Mouse (Mus musculus) forebrain, embryonic 16.5 days (tissue): ENCODE data around the gene Thada. TPM values are rescaled to one million over a fixed set of nuclear protein-coding genes. Genes with fewer than 3 reads are reported as not detected.
A peak's percentile ranks its signal among the peaks of the same experiment; 100 is the strongest.

Experiments used
- ATAC-seq: fragments of 200-750 bp; cut with Nextera tagmentation; 2 replicates; pipeline ENCODE4 v1.8.0; 2017; ENCODE audit warnings: mild to moderate bottlenecking, moderate library complexity
- H3K27ac ChIP-seq: fragments of 300-500 bp; sonication (generic); 2 replicates; pipeline ENCODE4 v1.5.1; 2014; ENCODE audit warnings: low read length, control low read depth
- H3K27me3 ChIP-seq: fragments of 300-500 bp; sonication (generic); replicated peaks from 2 replicates; pipeline ENCODE4 v1.6.1; 2014; ENCODE audit warnings: low read length; ENCODE audit not compliant: control insufficient read depth, insufficient read depth
- H3K36me3 ChIP-seq: fragments of 300-500 bp; sonication (generic); 2 replicates; pipeline ENCODE4 v1.6.1; 2014; ENCODE audit not compliant: control insufficient read depth, insufficient read depth
- H3K4me1 ChIP-seq: fragments of 300-500 bp; sonication (generic); replicated peaks from 2 replicates; pipeline ENCODE4 v1.6.1; 2014; ENCODE audit warnings: low read length; ENCODE audit not compliant: control insufficient read depth, insufficient read depth
- H3K4me2 ChIP-seq: fragments of 300-500 bp; sonication (generic); 2 replicates; pipeline ENCODE4 v1.6.1; 2014; ENCODE audit warnings: mild to moderate bottlenecking, low read length, control low read depth
- H3K4me3 ChIP-seq: fragments of 300-500 bp; sonication (generic); replicated peaks from 2 replicates; pipeline ENCODE4 v1.5.1; 2014; ENCODE audit warnings: mild to moderate bottlenecking, low read length, control low read depth
- H3K9ac ChIP-seq: fragments of 300-500 bp; sonication (generic); replicated peaks from 2 replicates; pipeline ENCODE4 v1.6.1; 2014; ENCODE audit warnings: low read depth, low read length, control low read depth
- H3K9me3 ChIP-seq: fragments of 300-500 bp; sonication (generic); 2 replicates; pipeline ENCODE4 v1.6.1; 2016; ENCODE audit warnings: low read length; ENCODE audit not compliant: control insufficient read depth
- WGBS: fragments of 180-500 bp; shearing (Covaris S2); extraction: QIAGEN DNeasy Blood & Tissue Kit; methylation state at CpG from one replicate; pipeline ENCODE4 v1.1.7; 2014; 5-methylcytosine and 5-hydroxymethylcytosine counted together
- polyA plus RNA-seq: library from polyadenylated mRNA; unstranded; fragments of >200 nt; fragmentation: Nextera tagmentation; extraction: Ambion mirVana; gene quantifications from 2 replicates; pipeline ENCODE4 v1.2.1, GENCODE M21; 2015

Thada gene
- polyA plus RNA-seq, 1 experiment from 2014 or later, result 6.6 TPM

- H3K36me3 ChIP-seq, result no peaks in the 10 kb centered on the region
- ATAC-seq, result peak; percentile 67
- H3K4me1 ChIP-seq, result peaks cover 9% of the 10 kb centered on the region
- H3K27me3 ChIP-seq, result no peaks in the 10 kb centered on the region
- 13% methylated on average over 3 of the region's 3 CpGs for WGBS
- no peak overlapping the region for H3K27ac ChIP-seq
- no peak overlapping the region for H3K4me2 ChIP-seq
- H3K4me3 ChIP-seq, result no peak overlapping the region
- H3K9ac ChIP-seq, result no peak overlapping the region
- no peaks in the 10 kb centered on the region for H3K9me3 ChIP-seq
Measured at GRCm38 (mm10) chr17:84351276-84351675, 114.7 kb downstream of the Thada start.

- H3K36me3 ChIP-seq, result no peaks in the 10 kb centered on the region
- no peak for ATAC-seq
- H3K27me3 ChIP-seq, result no peaks in the 10 kb centered on the region
- peaks cover 8% of the 10 kb centered on the region for H3K4me1 ChIP-seq
- no peak overlapping the region for H3K4me2 ChIP-seq
- 92% methylated on average over 3 of the region's 3 CpGs for WGBS
- H3K4me3 ChIP-seq, result no peak overlapping the region
- no peak overlapping the region for H3K27ac ChIP-seq
- H3K9me3 ChIP-seq, result no peaks in the 10 kb centered on the region
- H3K9ac ChIP-seq, result no peak overlapping the region
Measured at GRCm38 (mm10) chr17:84348865-84349264, 117.1 kb downstream of the Thada start.

GRCm38 (mm10) chr17:84342299-84342817 is 123.6 kb downstream of the Thada start:
- WGBS, result 31% methylated on average over 6 of the region's 6 CpGs
- Histone ChIP-seq H3K36me3 (no peaks in the 10 kb centered on the region), H3K4me2 (no peak overlapping the region), H3K9ac (no peak overlapping the region), H3K4me3 (no peak overlapping the region), H3K9me3 (no peaks in the 10 kb centered on the region), H3K4me1 (no peaks in the 10 kb centered on the region), H3K27me3 (no peaks in the 10 kb centered on the region), H3K27ac (no peak overlapping the region)
- no peak for ATAC-seq

- no peak overlapping the region for H3K27ac ChIP-seq
- no peak overlapping the region for H3K4me3 ChIP-seq
- H3K4me2 ChIP-seq, result no peak overlapping the region
- no peaks in the 10 kb centered on the region for H3K9me3 ChIP-seq
- no peaks in the 10 kb centered on the region for H3K27me3 ChIP-seq
- no peaks in the 10 kb centered on the region for H3K4me1 ChIP-seq
- no peak overlapping the region for H3K9ac ChIP-seq
- 63% methylated on average over 2 of the region's 2 CpGs for whole genome bisulfite sequencing
- ATAC-seq, result no peak
- H3K36me3 ChIP-seq, result no peaks in the 10 kb centered on the region
Measured at GRCm38 (mm10) chr17:84341686-84342085, 124.3 kb downstream of the Thada start.

GRCm38 (mm10) chr17:84340574-84340973 is 125.4 kb downstream of the Thada start:
- Histone ChIP-seq H3K27me3 (no peaks in the 10 kb centered on the region), H3K9ac (no peak overlapping the region), H3K36me3 (no peaks in the 10 kb centered on the region), H3K27ac (no peak overlapping the region), H3K9me3 (no peaks in the 10 kb centered on the region), H3K4me1 (no peaks in the 10 kb centered on the region), H3K4me2 (no peak overlapping the region), H3K4me3 (no peak overlapping the region)
- WGBS, result 97% methylated on average over 3 of the region's 3 CpGs
- no peak for ATAC-seq

GRCm38 (mm10) chr17:84335996-84336395 is 130.0 kb downstream of the Thada start:
- Histone ChIP-seq H3K9ac (no peak overlapping the region), H3K27me3 (no peaks in the 10 kb centered on the region), H3K27ac (no peak overlapping the region), H3K36me3 (no peaks in the 10 kb centered on the region), H3K9me3 (no peaks in the 10 kb centered on the region), H3K4me1 (no peaks in the 10 kb centered on the region; the same call in 1 of the 2 replicates), H3K4me3 (no peak overlapping the region), H3K4me2 (no peak overlapping the region)
- ATAC-seq, result no peak
- 92% methylated on average over 1 of the region's 1 CpGs for WGBS

GRCm38 (mm10) chr17:84335076-84335475 is 130.9 kb downstream of the Thada start:
- Histone ChIP-seq H3K4me1 (no peaks in the 10 kb centered on the region; the same call in 1 of the 2 replicates), H3K27me3 (no peaks in the 10 kb centered on the region), H3K4me3 (no peak overlapping the region), H3K27ac (no peak overlapping the region), H3K9me3 (no peaks in the 10 kb centered on the region), H3K9ac (no peak overlapping the region), H3K4me2 (no peak overlapping the region), H3K36me3 (no peaks in the 10 kb centered on the region)
- WGBS, result 90% methylated on average over 3 of the region's 3 CpGs
- ATAC-seq, result no peak

GRCm38 (mm10) chr17:84334241-84335014 is 131.6 kb downstream of the Thada start:
- WGBS, result 88% methylated on average over 5 of the region's 5 CpGs

GRCm38 (mm10) chr17:84332940-84333339 is 133.1 kb downstream of the Thada start:
- H3K4me2 ChIP-seq, result no peak overlapping the region
- WGBS, result 91% methylated on average over 5 of the region's 5 CpGs
- no peak overlapping the region for H3K9ac ChIP-seq
- H3K36me3 ChIP-seq, result no peaks in the 10 kb centered on the region
- no peak for ATAC-seq
- no peak overlapping the region for H3K4me3 ChIP-seq
- H3K27me3 ChIP-seq, result no peaks in the 10 kb centered on the region
- no peaks in the 10 kb centered on the region; the same call in 1 of the 2 replicates for H3K4me1 ChIP-seq
- H3K27ac ChIP-seq, result no peak overlapping the region
- H3K9me3 ChIP-seq, result no peaks in the 10 kb centered on the region

More at GRCm38 (mm10) chr17:84334241-84335014, 131.6 kb downstream of the Thada start:
- Histone ChIP-seq H3K4me3 (no peak overlapping the region), H3K27me3 (no peaks in the 10 kb centered on the region), H3K27ac (no peak overlapping the region), H3K36me3 (no peaks in the 10 kb centered on the region), H3K9ac (no peak overlapping the region), H3K4me1 (no peaks in the 10 kb centered on the region; the same call in 1 of the 2 replicates), H3K4me2 (no peak overlapping the region), H3K9me3 (no peaks in the 10 kb centered on the region)
- ATAC-seq, result no peak
